Mouse (Mus musculus) CD8-positive naive resting alpha-beta T cell, adult 2 months (primary cell): ENCODE measurements around the gene Cypt4.
"Not testable (repeated sequence)": the region's sequence is repeated elsewhere in the genome, so short reads cannot be mapped to it uniquely, and the experiment has no call there.

Experiments used
- DNase-seq, 2 experiments: peaks; one replicate each; pipeline ENCODE4 v3.0.0; 2022; ENCODE audit warnings: low read depth in 2 of 2, low spot score in 2 of 2

Cypt4 gene

GRCm38 (mm10) chr9:24624896-24625295 lies at the start of gene Cypt4:
TSS of gene Cypt4 (plus strand) at chr9:24625196.
- DNase-seq = no peak

- not testable (repeated sequence) for DNase-seq
Observed at GRCm38 (mm10) chr9:24637341-24637740, 12.3 kb downstream of the Cypt4 start.
